Mouse (Mus musculus) kidney, adult 11 months (tissue): ENCODE measurements at regions not wholly inside any gene's neighbourhood (a gene's known extent, or its start where the extent isn't known, plus 50 kb on each side); places are given as distances from the start of the nearest gene placed in this dataset.
"Not testable (repeated sequence)": the region's sequence is repeated elsewhere in the genome, so short reads cannot be mapped to it uniquely, and the experiment has no call there.

ENCODE experiments used
- DNase-seq: peaks from one replicate; pipeline ENCODE4 v3.0.0; 2022

DNA sequence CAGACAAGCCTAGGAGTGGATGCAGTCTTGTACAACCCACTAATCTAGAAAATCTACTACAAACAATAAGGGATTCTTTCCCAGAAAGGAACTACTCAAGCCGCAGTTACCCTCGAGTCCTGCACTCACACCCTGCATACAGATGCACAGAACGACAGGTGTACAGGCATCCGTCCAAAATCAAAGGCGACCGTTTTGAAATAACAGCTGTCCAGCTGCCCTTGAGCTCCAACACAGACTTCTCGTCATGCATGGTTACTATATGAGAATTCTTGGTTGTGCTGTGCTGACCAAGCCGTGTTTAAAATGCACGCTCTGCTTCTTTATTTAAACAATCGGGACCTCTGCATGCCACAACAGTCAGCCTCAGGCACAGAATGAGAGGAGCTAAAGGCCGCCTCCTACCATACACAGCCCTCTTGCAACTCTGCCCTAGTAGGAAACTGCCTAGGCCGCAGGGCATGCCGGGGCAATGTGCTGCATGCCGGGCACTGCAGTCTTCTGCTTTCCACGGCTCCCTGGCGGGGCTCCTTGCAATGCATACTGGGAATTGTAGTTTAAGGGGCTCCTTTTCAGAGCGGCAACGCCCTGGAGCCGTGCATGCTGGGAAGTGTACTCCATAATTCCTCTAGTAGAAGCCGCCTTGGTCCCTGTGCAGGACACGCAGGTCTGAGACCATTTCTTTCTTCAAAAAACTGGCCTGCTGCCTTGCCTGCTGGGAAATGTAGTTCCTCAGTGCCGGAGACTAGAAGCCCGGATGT, 237.4 kb upstream of the Myt1l start:
- peak; percentile 99 for DNase-seq

DNA sequence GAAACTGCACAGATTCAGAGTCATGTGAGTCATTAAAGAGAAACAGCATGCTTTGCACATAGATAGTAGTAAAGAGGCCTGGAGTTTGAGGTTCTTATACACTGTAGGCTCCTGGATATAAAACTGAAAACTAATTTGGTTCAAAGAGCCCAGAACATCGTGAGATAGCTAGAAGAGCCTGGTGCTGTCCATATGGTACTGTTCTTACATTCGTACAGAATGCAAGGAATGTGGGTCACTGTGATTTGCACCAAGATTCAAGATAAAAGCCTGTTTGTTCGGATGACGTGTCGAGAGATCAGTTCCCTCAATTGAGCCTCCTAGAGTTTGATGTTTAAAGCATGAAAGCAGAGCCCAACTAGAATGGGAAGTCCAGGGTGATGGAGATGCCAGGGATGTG, 230.2 kb upstream of the Myt1l start:
- no peak for DNase-seq

DNA sequence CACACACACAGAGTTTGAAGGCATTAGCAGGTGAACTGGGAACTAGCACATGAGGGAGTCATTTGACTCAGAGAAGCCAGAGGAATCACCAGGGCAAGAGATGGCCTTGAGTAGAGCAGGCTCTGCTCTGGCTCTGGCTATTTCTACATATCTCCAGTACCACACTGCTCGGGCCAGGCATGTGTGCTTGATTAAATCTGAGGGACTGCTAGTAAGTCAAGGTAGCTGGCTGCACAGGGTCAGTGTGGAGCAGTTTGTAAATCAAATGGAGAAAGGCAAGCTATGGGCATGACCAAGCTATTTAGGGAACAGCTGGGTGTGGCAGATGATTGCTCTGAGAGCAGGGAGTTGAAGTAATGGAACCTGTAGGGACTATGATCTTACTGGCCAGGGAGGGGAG, 212.5 kb upstream of the Myt1l start:
- DNase-seq, result no peak

DNA sequence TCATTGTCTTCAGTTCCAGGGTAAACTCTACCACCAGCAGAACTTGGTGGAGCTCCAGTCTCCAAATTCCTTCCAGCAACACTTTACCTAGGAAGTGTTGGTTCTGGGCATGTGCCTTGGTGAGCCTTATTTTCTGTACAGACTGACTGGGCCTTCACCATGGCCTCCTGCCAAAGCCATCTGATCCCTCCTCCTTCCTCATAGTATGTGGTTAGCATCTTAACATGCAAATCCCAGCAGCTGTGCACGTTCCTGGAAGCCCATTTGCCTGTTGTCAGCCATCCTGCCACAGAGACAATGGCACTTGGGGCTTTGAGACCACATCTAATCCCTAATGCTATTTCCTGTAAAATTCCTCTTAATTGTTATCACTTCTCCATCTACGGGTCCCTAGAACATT, 206.7 kb upstream of the Myt1l start:
- DNase-seq, result no peak

DNA sequence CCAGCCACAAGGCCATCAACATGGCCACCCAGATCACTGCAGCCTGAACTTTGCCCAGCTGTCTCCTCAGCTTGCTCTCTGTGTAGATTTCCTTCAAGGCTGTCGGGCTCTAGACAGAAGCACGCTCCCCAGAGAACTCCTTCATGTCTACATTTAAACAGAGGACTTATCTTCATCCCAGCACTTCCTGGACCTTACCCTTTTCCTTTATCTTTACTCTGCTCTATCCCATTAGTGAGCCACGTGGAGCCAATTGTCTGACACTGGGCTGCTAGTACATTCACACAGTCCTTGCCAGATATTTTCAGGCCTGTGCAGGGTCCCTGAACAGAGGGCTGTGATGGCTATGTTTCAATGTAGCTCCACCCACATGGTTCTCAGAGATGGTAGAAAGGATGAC, 204.7 kb upstream of the Myt1l start:
- no peak for DNase-seq

DNA sequence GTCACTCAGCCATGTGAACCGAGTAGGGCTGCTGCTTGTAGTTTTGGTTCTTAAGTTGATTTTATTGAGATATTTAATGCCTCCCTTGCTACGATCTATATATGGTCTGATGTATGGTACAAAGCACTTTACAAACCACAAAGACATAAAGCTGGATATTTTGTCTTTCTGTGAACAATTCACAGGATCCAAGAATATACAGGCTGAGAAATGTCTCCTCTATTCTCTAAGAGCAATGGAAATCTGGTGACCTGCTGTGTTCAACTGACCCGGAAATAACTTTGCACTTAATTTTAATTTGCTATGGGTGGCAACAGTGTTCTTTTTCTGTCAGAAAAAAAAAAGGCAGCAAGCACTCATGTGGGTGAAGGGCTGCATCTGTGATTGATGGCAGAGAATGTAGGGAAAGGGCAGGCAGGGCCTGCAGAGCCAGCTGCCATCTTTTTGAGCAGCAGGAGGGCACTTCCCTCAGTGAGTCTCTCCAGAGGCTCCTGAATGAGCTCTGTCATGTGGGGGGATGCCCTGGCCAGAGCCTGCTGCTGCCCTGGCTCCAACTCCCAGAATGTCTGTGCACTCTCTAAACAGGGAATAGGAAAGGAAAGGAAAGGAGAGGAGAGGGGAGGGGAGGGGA, 192.2 kb upstream of the Myt1l start:
- no peak for DNase-seq

DNA sequence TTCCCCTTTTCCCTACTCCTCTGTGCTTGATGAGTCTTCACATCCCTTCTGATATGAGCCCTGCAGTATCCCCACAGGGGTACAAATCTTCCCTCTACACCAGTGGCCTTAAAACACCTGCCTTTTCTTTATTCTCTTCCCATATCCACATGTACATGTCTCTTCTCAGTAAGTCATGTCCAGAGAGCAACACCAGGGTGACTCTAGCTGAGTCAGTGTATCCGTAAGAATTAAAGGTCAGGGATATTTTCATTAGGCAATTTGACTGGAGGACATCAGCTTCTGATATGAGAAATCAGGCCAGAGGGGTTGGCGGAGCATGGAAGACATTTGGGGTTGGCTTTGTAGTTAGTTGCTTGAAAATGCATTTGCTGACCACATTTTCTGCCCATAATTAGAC, 190.8 kb upstream of the Myt1l start:
- no peak for DNase-seq

DNA sequence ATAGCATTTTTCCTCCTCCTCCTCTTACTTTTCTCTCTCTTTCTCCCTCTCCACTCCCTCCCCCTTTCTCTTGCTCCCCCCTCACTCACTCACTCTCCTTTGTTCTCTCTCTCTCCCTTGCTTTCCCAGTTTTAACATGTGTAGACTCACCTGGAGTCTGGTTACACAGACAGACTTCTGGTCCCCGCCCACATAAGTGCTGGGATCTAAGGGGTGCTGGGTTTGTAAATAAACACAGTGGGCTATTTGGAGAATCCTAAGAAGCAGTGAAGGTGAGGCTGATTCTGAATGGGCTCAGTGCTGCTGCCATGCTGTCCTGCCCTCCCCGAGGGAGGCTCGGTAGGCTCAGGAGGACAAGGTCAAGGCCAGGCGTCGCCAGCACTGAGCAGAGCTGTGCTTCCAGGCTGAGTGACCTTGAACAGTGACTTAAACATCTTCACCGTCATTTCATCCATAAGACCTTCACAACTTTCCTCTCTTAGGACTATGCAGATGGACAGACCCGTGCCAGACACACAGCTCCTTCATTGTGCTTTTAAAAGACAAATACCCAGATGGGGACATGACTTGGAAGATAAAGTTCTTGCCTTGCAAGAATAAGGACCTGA, 186.7 kb upstream of the Myt1l start:
- DNase-seq, result no peak

DNA sequence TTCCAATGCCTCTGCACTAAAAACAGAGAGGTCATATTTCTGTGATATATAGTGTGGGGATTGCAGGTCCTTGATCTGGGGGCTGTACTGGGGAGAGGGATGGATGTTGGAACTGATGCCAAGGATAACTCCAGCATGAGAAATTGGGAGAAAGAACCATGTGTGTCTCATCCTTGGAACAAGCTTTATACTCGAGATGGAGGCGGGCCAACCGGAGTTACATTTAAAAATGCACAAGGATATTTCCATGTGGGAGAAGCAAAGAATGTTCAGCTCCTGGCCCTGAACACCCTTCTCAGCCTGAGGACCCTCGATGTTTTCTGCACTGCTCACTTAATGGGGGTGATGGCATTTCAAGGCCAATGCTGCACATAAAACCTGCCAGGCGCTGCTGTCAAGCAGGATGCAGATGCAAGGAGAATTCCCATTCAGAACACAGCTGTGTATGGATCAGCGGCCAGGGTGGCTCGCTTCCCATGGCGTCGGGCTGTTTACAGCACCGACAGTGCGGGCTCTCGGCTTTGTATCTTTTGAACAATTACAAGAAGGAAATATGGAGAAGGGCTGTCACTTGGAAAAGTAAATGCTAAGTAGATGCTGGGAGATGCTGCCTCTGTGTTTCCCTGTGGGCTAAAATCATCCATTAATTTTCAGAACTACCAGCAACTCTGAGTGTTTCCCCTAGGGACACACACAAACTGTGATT, 184.9 kb upstream of the Myt1l start:
- DNase-seq, result no peak

DNA sequence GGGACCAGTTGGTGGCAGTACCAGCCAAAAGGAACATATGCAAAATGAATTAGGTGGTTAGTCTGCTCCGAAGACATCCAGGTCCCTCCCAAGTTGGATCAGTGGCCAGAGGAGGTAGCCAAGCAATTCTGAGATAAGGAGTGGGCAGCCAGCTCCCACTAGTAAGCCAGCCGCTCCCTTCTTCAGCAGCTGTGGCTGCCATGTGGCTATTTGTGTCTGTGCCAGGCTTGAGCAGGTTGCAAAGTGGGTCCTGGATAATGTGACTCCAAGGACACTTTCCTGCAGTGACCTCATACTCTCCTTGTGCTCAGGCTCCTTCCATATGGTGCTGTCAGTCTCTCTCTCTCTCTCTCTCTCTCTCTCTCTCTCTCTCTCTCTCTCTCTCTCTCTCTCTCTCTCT, 179.5 kb upstream of the Myt1l start:
- DNase-seq, result peak; percentile 4

DNA sequence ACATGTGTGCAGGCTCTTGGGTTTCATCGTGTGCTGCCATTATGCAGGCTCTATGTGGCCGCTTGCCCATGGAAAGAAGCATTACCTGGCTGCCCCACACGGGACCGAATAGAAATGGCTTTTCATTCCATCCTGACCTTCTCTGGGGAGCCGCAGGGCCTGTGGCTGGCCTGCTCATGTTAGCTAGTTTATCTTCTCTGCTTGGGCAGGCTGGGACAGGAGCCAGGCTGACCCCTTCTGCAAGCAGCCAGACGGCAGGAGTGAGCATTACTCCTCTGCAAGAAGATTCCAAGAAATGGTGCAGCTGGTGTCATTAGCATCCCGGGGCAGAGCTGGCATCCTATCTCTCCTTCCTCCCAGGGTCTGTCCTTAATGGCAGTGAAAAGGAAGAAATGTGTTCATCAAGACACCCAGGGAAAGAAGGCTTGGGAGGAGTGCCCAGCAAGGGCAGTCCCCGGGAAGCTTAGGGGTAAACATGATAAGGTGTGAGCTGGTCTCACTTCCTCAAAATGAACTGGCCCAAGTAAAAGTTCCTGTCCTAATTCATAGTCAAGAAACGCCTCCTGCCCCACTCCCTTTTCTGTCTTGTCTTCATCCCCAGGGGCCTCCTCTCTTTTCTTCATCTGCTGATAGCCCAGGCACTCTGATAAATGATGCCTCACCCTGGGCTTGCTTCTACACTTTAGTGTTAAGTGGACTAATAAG, 178.9 kb upstream of the Myt1l start:
- DNase-seq, result peak; percentile 3

DNA sequence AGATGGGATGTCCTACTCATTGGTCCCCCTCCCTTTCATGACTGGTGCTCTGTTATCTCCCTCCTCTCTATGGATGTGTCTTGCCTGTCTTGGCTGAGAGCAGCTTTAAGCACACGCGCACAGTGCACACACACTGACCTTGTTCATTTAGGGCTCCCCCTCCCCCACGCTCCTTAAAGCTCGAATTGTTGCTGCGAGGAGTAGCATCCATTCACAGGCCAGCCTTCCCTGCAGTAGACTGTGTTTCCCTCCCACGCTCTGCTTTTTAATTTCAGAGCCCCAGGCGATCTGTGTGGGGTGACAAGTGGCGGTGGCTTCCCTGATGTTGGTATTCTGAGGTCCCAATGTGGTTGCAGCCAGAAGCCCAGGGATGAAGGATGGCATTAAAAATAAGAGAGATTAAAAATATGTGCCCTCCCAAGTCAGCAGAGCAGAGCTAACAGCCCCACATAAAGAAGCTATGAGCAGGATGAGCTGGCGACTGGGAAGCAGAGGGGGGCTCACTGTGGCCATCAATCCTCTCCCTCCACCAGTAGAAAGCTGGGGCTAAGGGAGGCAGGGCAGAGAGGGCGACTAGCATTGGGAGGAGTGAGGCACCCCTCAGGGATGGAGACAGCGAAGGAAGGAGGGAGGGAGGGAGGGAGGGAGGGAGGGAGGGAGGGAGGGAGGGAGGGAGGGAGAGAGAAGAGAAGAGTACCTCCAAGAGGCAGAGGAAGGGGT, 174.2 kb upstream of the Myt1l start:
- DNase-seq, result no peak

DNA sequence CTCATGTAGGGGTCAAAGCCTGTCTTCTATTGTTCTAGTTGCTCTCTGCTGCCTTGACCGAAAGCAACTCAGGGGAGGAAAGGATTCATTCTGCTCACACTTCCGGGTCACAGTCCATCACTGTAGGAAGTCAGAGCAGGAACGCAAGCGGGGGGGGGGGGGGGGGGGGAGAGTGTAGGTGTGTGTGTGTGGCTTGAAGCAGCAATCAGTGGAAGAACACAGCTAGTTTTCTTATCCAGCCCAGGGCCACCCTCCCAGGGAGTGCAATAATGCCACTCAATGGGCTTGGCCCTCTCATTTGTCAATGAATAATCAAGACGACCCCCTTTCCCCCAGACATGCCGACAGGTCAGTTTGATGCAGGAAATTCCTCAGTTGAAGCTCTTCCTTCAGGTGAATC, 173.4 kb upstream of the Myt1l start:
- no peak for DNase-seq

DNA sequence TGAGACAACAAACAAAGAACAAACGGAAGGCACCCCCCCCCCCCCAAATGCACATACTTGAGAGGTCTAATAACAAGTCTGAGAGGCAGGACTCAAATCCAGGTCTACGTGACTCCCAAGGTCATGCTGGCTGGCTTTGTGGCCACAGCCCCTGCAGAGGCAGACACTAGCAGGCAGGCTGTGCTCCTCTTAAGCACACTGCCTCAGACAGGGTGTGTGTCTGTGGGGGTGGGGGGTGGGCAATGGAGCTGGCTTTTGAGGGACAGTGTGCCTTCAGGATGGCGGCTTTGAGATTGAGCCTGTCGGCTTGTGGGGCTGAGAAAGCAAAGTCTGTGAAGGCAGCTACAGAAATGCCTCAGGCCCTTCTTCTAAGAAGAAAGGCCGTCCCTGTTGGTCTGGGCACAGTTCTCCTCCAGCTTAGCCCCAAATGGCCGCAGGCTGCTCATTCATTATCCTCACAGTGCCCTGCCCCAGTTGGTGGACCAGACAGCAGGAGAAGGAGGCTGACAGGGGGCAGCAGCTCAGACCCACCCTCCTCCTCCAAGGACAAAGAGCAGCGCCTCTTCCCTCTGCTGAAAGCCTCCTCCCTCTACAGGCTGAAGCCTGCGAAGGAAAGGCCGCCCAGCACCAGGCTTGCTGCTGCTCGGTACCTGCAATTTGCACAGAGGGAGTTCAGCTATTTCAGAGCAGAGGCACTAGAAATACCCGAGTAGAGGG, 171.3 kb upstream of the Myt1l start:
- DNase-seq, result no peak

DNA sequence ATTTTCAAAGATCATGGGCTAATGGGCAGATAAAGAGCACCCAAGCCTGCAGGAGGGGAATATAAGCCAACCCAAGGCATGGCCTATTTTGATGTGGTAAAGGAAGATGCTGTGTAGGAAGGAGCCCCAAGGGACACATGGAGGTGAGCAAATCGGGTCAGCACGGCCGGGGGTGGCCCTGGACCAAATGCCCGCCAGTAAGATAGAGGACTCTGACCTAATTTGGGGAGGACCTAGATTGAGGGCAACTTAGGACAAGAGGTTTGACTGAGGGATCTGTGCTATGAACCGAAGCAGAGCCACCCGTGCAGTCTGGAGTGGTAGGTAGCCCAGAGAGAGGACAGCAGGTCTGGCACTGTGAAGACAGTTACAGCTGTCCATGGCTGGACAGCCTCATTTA, 166.9 kb upstream of the Myt1l start:
- DNase-seq, result no peak

DNA sequence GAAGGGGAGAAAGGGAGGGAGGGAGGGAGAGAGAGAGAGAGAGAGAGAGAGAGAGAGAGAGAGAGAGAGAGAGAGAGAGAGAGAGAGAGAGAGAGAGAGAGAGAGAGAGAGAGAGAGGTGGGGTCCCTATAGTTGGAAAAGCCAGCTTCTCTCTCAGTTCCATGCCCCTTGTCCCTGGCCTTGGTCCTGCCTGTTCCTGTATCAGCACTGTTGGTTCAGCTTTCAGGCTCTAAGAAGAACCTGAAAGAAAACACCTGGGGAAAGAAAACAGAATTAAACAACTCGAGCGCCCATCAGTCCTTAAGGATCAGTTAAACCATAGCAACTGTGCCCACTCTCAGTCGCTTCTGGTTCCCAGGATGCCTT, 160.5 kb upstream of the Myt1l start:
- not testable (repeated sequence) for DNase-seq

DNA sequence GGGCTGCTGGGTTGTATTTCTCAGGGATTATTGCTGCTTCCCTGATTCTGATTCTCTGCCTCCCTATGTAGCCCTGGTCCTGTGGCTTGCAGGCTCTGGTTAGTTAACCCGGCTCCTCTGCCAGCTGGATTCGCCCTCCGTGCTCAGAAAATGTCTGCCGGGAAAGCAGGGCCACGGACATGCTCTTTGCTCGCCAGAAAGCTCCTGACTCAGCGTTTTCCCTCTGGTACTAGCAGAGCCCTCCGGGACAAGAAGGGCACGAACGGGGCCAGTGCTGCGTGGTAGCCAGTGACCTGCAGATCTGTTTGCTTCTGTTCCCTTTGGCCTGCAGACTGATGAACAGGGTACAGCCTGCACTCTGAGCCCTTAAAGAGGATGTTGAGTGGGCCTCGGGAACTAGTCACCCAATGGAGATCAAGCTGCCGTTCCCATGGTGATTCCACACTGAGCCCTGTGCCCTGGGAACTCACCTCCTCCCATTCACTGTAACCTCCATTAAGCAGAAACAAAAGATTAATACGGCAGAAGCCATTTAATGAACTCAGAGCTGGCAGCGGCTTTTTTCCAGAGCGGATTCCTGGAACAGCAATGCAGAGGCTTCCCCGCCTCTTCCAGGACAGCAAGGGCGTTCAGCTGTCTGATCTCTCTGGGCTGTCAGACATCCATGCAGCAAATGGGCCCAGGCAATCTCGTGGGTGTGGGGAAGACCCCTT, 159.9 kb upstream of the Myt1l start:
- peak; percentile 34 for DNase-seq

DNA sequence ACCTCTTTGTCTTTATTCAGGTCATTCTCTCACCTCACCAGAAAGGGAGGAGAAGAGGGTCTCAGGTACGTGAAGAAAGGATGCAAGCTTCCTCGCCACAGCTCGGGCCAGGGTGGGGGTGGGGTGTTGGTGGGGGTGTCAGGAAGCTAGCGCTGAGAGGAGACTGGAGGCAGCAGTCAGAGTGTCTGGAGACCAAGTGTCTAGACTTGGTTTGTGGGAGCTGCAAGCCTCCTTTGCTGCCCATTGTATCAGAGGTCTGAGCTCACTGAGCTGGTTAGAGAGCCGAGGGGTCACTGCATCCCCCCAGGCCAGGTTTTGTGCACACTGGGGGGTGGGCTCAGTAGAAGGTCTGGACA, 159.4 kb upstream of the Myt1l start:
- DNase-seq, result no peak

DNA sequence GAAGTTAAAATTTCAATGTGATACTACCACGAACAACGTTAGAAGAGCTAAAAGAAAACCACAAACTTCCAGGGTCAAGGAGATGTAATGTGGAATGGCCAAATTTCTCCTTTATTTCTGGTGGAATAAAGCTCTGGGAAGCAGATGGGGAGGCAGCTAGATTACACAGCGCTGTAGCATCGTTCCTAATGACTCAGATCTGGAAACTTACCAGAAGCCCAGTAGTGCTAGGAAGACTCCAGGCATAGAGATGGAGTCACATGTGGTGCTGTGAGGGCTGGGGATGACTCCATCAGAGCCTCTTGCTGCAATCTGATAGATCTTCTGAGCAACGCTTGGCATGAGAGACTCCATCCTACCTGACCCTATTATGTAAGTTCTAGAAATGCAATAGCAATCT, 136.4 kb upstream of the Myt1l start:
- no peak for DNase-seq

DNA sequence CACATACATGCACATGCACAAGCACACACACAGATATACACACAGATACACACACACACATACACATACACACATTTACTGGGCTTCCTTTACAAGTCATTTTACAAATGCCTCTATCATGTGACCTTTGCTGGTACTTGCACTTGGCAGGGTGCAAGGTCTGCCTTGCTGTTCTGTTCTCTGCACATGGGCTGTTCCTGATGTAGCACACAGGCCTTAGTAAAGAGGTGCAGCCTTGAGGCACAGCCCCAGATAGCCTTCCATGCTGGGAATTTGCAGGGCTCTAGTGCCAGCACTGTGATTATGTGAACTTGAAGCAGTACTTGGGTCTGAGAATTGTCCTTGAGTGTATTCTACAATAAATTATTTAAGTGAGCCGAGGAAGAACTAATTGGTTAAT, 133.9 kb upstream of the Myt1l start:
- no peak for DNase-seq

DNA sequence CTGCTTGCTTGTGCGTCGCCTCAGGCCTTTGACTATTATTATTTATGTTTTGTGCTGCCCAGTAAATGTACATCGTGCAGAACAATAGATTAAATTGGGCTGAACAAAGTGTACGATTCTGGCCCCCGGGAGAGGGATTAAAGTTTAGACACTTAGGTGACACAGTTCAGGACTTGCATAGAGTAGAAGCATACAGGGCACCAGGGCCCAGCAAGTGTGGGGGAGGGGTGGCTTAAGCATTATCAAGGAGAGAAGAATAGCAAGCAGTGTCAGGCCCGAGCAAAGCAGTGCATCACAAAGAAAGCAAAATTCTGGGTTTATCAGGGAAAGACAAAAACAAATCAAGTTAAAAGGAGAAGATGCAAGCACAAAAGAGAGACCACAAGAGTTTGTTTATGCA, 133.3 kb upstream of the Myt1l start:
- no peak for DNase-seq
